Mouse (Mus musculus): ENCODE results near the gene Slc4a4. TPM values are rescaled to one million over a fixed set of nuclear protein-coding genes. Genes with fewer than 3 reads are reported as not detected.

Slc4a4 gene
- polyA plus RNA-seq, 1 experiment, result 0.70 TPM

- TF ChIP-seq CTCF (IDR thresholded peaks at IDR 0.05; ENCODE audit: control insufficient read depth, insufficient read depth, low read length), result no peak
- TF ChIP-seq POLR2A (IDR thresholded peaks at IDR 0.05; ENCODE audit: borderline replicate concordance, control insufficient read depth, low read depth, low read length), result no peak
- Histone ChIP-seq H3K4me1 (ENCODE audit: control insufficient read depth, insufficient read depth, low read length) (no peaks in the 10 kb centered on the region; the same call in 1 of the 2 replicates), H3K27ac (ENCODE audit: control insufficient read depth, insufficient read depth, low read depth, low read length, poor library complexity) (no peak overlapping the region), H3K4me3 (replicated peaks; ENCODE audit: control insufficient read depth, low read depth, low read length) (no peak overlapping the region)
- WGBS, result 81% methylated on average over 5 of the region's 5 CpGs
These were observed 72.3 kb downstream of the Slc4a4 start for GRCm38 (mm10) chr5:88958966-88959365.

DNA sequence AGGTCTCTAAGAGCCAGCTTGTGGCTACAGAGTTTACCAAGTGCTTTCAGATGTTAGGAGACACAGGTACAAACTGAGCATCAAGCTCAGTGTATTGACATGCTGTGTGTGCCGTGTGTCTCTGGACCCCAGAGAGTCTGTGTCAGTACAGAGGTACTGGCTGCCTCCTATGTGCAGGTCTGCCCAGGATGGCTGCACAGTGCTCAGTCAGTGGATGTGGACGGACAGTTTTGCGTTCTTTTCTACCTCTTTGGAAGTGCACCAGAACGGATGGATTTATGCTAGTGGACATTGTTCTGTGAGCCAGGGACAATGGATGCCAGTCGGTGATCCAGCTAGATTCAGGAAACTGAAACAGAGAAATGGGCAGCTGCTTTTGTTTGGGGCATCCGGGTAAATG lies 72.8 kb downstream of the Slc4a4 start:
- WGBS, result 73% methylated on average over 6 of the region's 6 CpGs
- Histone ChIP-seq H3K4me1 (ENCODE audit: control insufficient read depth, insufficient read depth, low read length) (no peaks in the 10 kb centered on the region; the same call in 1 of the 2 replicates), H3K27ac (ENCODE audit: control insufficient read depth, insufficient read depth, low read depth, low read length, poor library complexity) (no peak overlapping the region), H3K4me3 (replicated peaks; ENCODE audit: control insufficient read depth, low read depth, low read length) (no peak overlapping the region)
- no peak for TF ChIP-seq POLR2A (IDR thresholded peaks at IDR 0.05; ENCODE audit: borderline replicate concordance, control insufficient read depth, low read depth, low read length)
- TF ChIP-seq CTCF (IDR thresholded peaks at IDR 0.05; ENCODE audit: control insufficient read depth, insufficient read depth, low read length), result no peak

- Histone ChIP-seq H3K4me3 (replicated peaks; ENCODE audit: control insufficient read depth, low read depth, low read length) (no peak overlapping the region), H3K4me1 (ENCODE audit: control insufficient read depth, insufficient read depth, low read length) (no peaks in the 10 kb centered on the region; the same call in 1 of the 2 replicates), H3K27ac (ENCODE audit: control insufficient read depth, insufficient read depth, low read depth, low read length, poor library complexity) (no peak overlapping the region)
- TF ChIP-seq CTCF (IDR thresholded peaks at IDR 0.05; ENCODE audit: control insufficient read depth, insufficient read depth, low read length) (no peak), POLR2A (IDR thresholded peaks at IDR 0.05; ENCODE audit: borderline replicate concordance, control insufficient read depth, low read depth, low read length) (no peak)
- WGBS, result 79% methylated on average over 5 of the region's 5 CpGs
These were observed 73.9 kb downstream of the Slc4a4 start for GRCm38 (mm10) chr5:88960342-88961105.

DNA sequence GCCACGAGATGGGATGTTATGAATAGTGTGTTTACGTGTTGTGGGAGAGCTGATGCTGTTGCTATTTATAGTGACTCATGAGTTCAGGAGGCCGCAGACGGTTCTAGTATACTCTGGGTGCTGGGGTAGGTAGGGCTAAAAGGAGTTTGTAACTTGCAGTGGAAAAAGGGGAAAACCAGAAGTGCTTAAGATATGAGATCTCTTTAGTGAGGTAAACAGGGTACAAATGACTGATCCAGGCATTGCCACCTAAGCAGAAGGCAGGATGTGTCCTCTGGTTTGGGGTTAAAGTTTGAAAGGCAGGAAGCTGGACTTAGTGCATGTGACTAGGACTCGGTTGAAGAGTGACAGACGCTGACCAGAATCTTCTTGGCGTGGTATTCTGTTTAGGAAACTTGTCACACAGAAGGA lies 74.7 kb downstream of the Slc4a4 start:
- no peak for TF ChIP-seq CTCF (IDR thresholded peaks at IDR 0.05; ENCODE audit: control insufficient read depth, insufficient read depth, low read length)
- TF ChIP-seq POLR2A (IDR thresholded peaks at IDR 0.05; ENCODE audit: borderline replicate concordance, control insufficient read depth, low read depth, low read length), result no peak
- Histone ChIP-seq H3K27ac (ENCODE audit: control insufficient read depth, insufficient read depth, low read depth, low read length, poor library complexity) (no peak overlapping the region), H3K4me1 (ENCODE audit: control insufficient read depth, insufficient read depth, low read length) (no peaks in the 10 kb centered on the region; the same call in 1 of the 2 replicates), H3K4me3 (replicated peaks; ENCODE audit: control insufficient read depth, low read depth, low read length) (no peak overlapping the region)
- WGBS, result 34% methylated on average over 7 of the region's 7 CpGs

DNA sequence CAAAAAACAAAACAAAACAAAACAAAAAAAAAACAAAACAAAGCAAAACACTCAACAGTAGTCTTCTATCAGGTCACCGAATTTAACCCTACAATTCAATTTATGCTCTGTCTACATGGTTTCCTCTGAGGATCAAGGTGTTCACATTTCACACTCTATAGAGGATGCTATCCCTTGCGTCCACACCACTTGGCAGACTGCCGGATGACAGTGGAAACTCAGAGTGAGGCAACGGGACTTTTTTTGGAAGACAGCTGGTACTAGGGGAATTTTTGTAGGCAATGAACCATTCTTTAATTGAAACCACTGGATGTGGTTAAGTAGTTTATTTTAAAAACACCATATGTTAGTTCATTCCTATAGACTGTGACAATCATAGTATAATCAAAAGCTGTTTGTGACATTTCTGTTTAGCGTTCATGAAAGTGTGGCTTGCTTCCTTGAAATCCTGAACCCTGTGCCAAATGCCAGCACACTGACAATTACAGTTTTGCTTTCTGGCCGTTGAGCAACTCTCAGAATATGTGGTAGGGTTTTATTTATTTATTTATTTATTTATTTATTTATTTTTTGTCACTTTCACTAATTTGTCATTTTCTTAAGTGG lies 78.2 kb downstream of the Slc4a4 start:
- WGBS, result 80% methylated on average over 6 of the region's 6 CpGs
- Histone ChIP-seq H3K27ac (ENCODE audit: control insufficient read depth, insufficient read depth, low read depth, low read length, poor library complexity) (no peak overlapping the region), H3K4me3 (replicated peaks; ENCODE audit: control insufficient read depth, low read depth, low read length) (no peak overlapping the region), H3K4me1 (ENCODE audit: control insufficient read depth, insufficient read depth, low read length) (no peaks in the 10 kb centered on the region)
- TF ChIP-seq CTCF (IDR thresholded peaks at IDR 0.05; ENCODE audit: control insufficient read depth, insufficient read depth, low read length) (no peak), POLR2A (IDR thresholded peaks at IDR 0.05; ENCODE audit: borderline replicate concordance, control insufficient read depth, low read depth, low read length) (no peak)

DNA sequence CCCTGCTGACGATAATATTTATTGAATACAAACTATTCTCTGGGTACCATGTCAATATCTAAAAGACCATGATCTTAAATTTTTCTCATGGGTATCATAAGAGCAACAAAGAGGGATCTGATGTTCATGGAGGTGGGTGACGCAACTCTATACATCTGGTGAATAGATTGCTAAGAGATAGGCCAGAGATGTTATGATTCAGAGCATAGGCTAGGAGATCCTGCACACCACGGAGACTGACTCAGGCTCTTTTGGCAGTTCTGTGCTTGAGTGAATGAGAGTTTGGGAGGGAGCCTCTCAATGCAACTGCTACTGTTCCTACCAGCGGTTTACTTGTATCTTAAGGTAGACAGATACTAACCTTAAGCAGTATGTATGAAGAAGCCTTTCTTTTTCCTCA lies 79.9 kb downstream of the Slc4a4 start:
- H3K4me1 ChIP-seq (ENCODE audit: control insufficient read depth, insufficient read depth, low read length), result no peaks in the 10 kb centered on the region
- TF ChIP-seq CTCF (IDR thresholded peaks at IDR 0.05; ENCODE audit: control insufficient read depth, insufficient read depth, low read length), result no peak
- TF ChIP-seq POLR2A (IDR thresholded peaks at IDR 0.05; ENCODE audit: borderline replicate concordance, control insufficient read depth, low read depth, low read length), result no peak
- H3K4me3 ChIP-seq (replicated peaks; ENCODE audit: control insufficient read depth, low read depth, low read length), result no peak overlapping the region
- WGBS, result 77% methylated on average over 4 of the region's 4 CpGs
- no peak overlapping the region for H3K27ac ChIP-seq (ENCODE audit: control insufficient read depth, insufficient read depth, low read depth, low read length, poor library complexity)

DNA sequence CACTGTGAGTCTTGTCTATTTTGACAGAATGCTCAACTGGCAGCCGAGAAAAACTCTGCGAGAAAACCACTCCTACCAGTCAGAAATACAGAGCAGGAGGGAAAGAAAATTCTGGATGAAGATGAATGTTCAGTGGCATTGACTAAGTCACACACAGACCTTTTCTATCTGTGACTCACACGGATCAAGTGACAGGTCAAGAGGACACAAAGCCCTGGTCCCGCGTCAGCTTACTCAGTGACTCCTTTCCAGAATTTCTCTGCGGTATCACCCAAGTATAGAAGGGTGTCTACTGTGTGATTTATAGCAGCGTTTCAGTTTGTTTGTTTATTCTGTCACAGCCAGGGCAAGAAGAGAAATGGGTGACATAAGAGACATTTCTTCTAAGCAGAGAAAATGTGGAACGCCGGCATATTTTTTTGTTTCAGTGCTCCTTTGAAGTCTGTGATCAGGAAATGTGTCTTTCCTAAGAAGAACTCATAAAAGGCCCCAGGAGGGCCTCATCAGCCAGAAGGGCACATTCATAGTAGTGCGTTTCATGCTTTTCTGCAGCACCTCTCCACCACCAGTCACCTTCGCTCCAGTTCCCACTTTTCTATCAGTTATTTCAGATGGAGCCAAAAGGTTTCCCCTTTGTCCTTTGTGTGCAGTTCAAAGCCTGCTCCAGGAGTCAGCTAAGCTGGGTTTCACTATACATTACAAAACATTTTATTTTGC lies 82.5 kb downstream of the Slc4a4 start:
- Histone ChIP-seq H3K4me1 (ENCODE audit: control insufficient read depth, insufficient read depth, low read length) (no peaks in the 10 kb centered on the region), H3K27ac (ENCODE audit: control insufficient read depth, insufficient read depth, low read depth, low read length, poor library complexity) (no peak overlapping the region), H3K4me3 (replicated peaks; ENCODE audit: control insufficient read depth, low read depth, low read length) (no peak overlapping the region)
- TF ChIP-seq CTCF (IDR thresholded peaks at IDR 0.05; ENCODE audit: control insufficient read depth, insufficient read depth, low read length) (no peak), POLR2A (IDR thresholded peaks at IDR 0.05; ENCODE audit: borderline replicate concordance, control insufficient read depth, low read depth, low read length) (no peak)
- 54% methylated on average over 11 of the region's 11 CpGs for WGBS

- no peaks in the 10 kb centered on the region for H3K4me1 ChIP-seq (ENCODE audit: control insufficient read depth, insufficient read depth, low read length)
These were observed 84.9 kb downstream of the Slc4a4 start for GRCm38 (mm10) chr5:88971554-88971953.

More at GRCm38 (mm10) chr5:88971554-88971953, 84.9 kb downstream of the Slc4a4 start:
- Histone ChIP-seq H3K27ac (ENCODE audit: control insufficient read depth, insufficient read depth, low read depth, low read length, poor library complexity) (no peak overlapping the region), H3K4me3 (replicated peaks; ENCODE audit: control insufficient read depth, low read depth, low read length) (no peak overlapping the region)
- no peak for TF ChIP-seq CTCF (IDR thresholded peaks at IDR 0.05; ENCODE audit: control insufficient read depth, insufficient read depth, low read length)
- no peak for TF ChIP-seq POLR2A (IDR thresholded peaks at IDR 0.05; ENCODE audit: borderline replicate concordance, control insufficient read depth, low read depth, low read length)
